Mouse (Mus musculus) lung, adult 10 weeks (tissue): Measurements from ENCODE around the gene Gm16440. TPM values are rescaled to one million over a fixed set of nuclear protein-coding genes. Genes with fewer than 3 reads are reported as not detected.

Experiments
- polyA plus RNA-seq: library from polyadenylated mRNA; stranded (reverse); fragments of 350-450 nt; fragmentation: Illumina TruSeq; extraction: RNeasy Lipid Tissue Mini Kit (QIAGEN cat#74804); gene quantifications from one replicate; pipeline ENCODE4 v1.2.3, GENCODE M21; 2014; ENCODE audit warnings: low read depth, low replicate concordance; ENCODE audit not compliant: insufficient read depth

Gene Gm16440
- not detected for polyA plus RNA-seq

GRCm38 (mm10) chr14:6390219-6390618, at the start of gene Gm16440:
Gene Gm16440 (minus strand): TSS chr14:6390319.

GRCm38 (mm10) chr14:6412382-6412781, 22.3 kb upstream of the Gm16440 start, which contains the start of gene Gm3591:
Gene Gm3591 (minus strand): TSS chr14:6412482.

GRCm38 (mm10) chr14:6343578-6343977, 46.5 kb downstream of the Gm16440 start, which contains the start of gene Gm3618:
Gene Gm3618 (minus strand): TSS chr14:6343678.

Other genes with a start within 250 kb of the Gm16440 start
- not detected for gene Gm21560, start 171.0 kb downstream of the Gm16440 start, polyA plus RNA-seq
- not detected for gene Gm3411, start 103.1 kb downstream of the Gm16440 start, polyA plus RNA-seq
- not detected for gene Gm21103, start 85.5 kb downstream of the Gm16440 start, polyA plus RNA-seq
- gene Gm3618, start 46.6 kb downstream of the Gm16440 start, polyA plus RNA-seq = not detected
- gene Gm3591, start 22.2 kb upstream of the Gm16440 start, polyA plus RNA-seq = not detected
- gene Gm3594, start 54.3 kb upstream of the Gm16440 start, polyA plus RNA-seq = not detected
- not detected for gene Gm8356, start 147.0 kb upstream of the Gm16440 start, polyA plus RNA-seq
- not detected for gene Gm3629, start 200.3 kb upstream of the Gm16440 start, polyA plus RNA-seq
- not detected for gene Gm3460, start 232.1 kb upstream of the Gm16440 start, polyA plus RNA-seq